Mouse (Mus musculus): ENCODE results near the gene Hist1h2ab.

- TF ChIP-seq HCFC1 (IDR thresholded peaks at IDR 0.05; ENCODE audit: borderline replicate concordance, insufficient read depth, low read length) (no peak), CHD2 (IDR thresholded peaks at IDR 0.05; ENCODE audit: low read depth, low read length) (no peak), MAFK (IDR thresholded peaks at IDR 0.05; ENCODE audit: insufficient read depth, low read depth, low read length) (no peak), ZNF384 (IDR thresholded peaks at IDR 0.05; ENCODE audit: low read depth, low read length) (no peak)
These were observed 18.0 kb downstream of the Hist1h2ab start for GRCm38 (mm10) chr13:23768834-23769397.
